Mouse (Mus musculus) cerebellum, adult 2 months (tissue): ENCODE data around the gene D1Ertd622e.

ENCODE experiments used
- CTCF ChIP-seq: fragments of 200-500 bp; IDR thresholded peaks from 2 replicates; pipeline ENCODE4 v1.5.1; 2011; ENCODE audit warnings: low read depth, mild to moderate bottlenecking, control low read depth, low read length, moderate library complexity, borderline replicate concordance; ENCODE audit not compliant: insufficient read depth
- POLR2A ChIP-seq: fragments of 200-500 bp; IDR thresholded peaks from 2 replicates; pipeline ENCODE4 v1.6.1; 2011; ENCODE audit warnings: low read length, control low read depth, borderline replicate concordance; ENCODE audit not compliant: insufficient read depth

DNA sequence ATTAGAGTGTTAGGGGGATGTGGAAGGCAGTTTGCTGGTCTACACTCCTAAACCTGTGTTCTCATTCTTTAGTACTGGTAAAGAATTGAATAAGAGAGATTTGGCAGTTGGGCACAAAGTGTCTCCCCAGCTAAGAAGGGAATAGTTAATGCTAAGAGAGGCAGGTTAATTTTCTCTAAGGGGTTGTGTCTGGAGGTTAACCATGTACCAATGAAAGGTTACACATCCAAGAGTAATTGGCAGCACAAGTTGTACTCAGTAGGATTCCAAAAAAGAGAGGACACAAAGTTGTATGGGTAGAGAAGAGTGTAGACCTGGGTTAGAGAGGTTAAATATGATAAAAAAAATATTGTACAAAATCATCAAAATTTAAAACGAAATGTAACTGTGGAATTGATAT, 58.5 kb downstream of the D1Ertd622e start:
- no peak for TF ChIP-seq CTCF
- TF ChIP-seq POLR2A, result no peak
